In the genomic region with DNA sequence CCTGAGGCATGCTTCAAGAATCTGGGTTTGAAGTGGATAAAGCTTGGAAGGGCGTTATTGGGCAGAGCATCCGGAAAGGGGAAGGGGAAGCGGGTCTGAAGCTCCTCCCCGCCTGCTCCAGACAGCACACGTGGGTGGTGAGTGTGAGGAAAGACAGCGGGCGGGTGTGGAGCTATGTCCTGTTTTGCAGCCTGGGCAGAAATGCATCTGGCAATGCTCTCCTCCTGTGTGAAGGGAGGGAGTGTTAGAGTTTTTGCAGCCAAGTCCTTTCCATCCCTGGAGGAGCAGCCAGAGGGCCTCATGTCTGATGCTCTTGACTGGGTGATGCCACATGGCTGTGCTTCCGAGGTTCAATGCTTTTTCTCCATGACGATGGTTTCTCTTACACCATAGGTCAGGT, we compare ENCODE assay signal across 9 mouse cellular contexts.
A peak's percentile ranks its signal among the peaks of the same experiment; 100 is the strongest.
DNase-seq lines count a peak whose midpoint lies in the region; ATAC-seq and TF ChIP-seq lines count a peak whose summit lies in the region.
"Had no signal": no experiment of that assay in that cellular context is flagged by ENCODE, and none has a peak within 500 bp of the region (broad histone marks: within the 10 kb centered on the region; RNA-seq: fewer than 3 reads in every experiment).

No protein-coding gene starts in this region.

- WGBS in heart, adult 2 months, result 16% methylated on average over 9 of the region's 9 CpGs
- 71% methylated on average over 9 of the region's 9 CpGs for WGBS in midbrain, embryonic 16.5 days

- H3K9ac ChIP-seq in heart, adult 2 months (ENCODE audit: low read depth, low read length), result no peak overlapping the region
- no peak overlapping the region for H3K9ac ChIP-seq in midbrain, embryonic 16.5 days (ENCODE audit: low read depth, low read length)

- H3K27me3 ChIP-seq in heart, adult 2 months (ENCODE audit: control insufficient read depth, insufficient read depth, low read length), result no peaks in the 10 kb centered on the region
- no peaks in the 10 kb centered on the region for H3K27me3 ChIP-seq in midbrain, embryonic 16.5 days (ENCODE audit: control insufficient read depth, insufficient read depth, low read depth, low read length)
- H3K27me3 ChIP-seq: CH12.LX had no signal

- no peaks in the 10 kb centered on the region for H3K9me3 ChIP-seq in midbrain, embryonic 16.5 days (replicated peaks; ENCODE audit: control insufficient read depth, low read length, poor library complexity, severe bottlenecking)

- TF ChIP-seq POLR2A in heart, adult 2 months (IDR thresholded peaks at IDR 0.05; ENCODE audit: insufficient read depth, low read depth, low read length), result no peak

- no peaks in the 10 kb centered on the region; the same call in 1 of the 2 replicates for H3K4me1 ChIP-seq in heart, adult 2 months (ENCODE audit: control insufficient read depth, insufficient read depth, low read length)
- no peaks in the 10 kb centered on the region for H3K4me1 ChIP-seq in midbrain, embryonic 16.5 days (ENCODE audit: control insufficient read depth, insufficient read depth, low read length)

- no peak overlapping the region for H3K27ac ChIP-seq in heart, adult 2 months
- H3K27ac ChIP-seq in midbrain, embryonic 16.5 days (ENCODE audit: low read length), result no peak overlapping the region

- no peaks in the 10 kb centered on the region for H3K36me3 ChIP-seq in heart, adult 2 months (ENCODE audit: control insufficient read depth, insufficient read depth, low read length)
- H3K36me3 ChIP-seq in midbrain, embryonic 16.5 days (ENCODE audit: control insufficient read depth, insufficient read depth, low read length), result no peaks in the 10 kb centered on the region

- no peak for ATAC-seq in cerebellum, adult (ENCODE audit: insufficient number of reproducible peaks, low FRiP score, low TSS enrichment)
- no peak for ATAC-seq in midbrain, embryonic 16.5 days

- TF ChIP-seq EP300 in heart, adult 2 months (IDR thresholded peaks at IDR 0.05; ENCODE audit: insufficient read depth, low read depth, low read length), result no peak

- intact Hi-C loops in heart, adult 2 months (cut with DNase I), result no loop called here
- intact Hi-C loops in left cerebral cortex, postnatal 4 days (cut with DNase I), result no loop called here

- no peaks in the 10 kb centered on the region for H3K79me2 ChIP-seq in heart, adult 2 months (replicated peaks; ENCODE audit: control insufficient read depth, insufficient read depth, low read length)

- peak; percentile 7 for DNase-seq in embryo, embryonic 11 days
- DNase-seq in embryo, embryonic 10.5 days (ENCODE audit: low spot score), result no peak
- DNase-seq in 416B (ENCODE audit: low read depth), result peak; percentile 66
- peak; percentile 58 to 78 for DNase-seq in heart, adult 2 months
- peak; percentile 1 for DNase-seq in left cerebral cortex, postnatal 4 days
- peak; percentile 11 for DNase-seq in right cerebral cortex, postnatal 25 days

- no peak overlapping the region for H3K4me2 ChIP-seq in midbrain, embryonic 16.5 days (ENCODE audit: low read length)

- no peak for TF ChIP-seq CTCF in heart, adult 2 months (IDR thresholded peaks at IDR 0.05)

- H3K4me3 ChIP-seq in heart, adult 2 months, result no peak overlapping the region
- no peak overlapping the region for H3K4me3 ChIP-seq in midbrain, embryonic 16.5 days (ENCODE audit: low read depth, low read length)
